Mouse (Mus musculus): ENCODE measurements around the gene Osbpl2.

DNA sequence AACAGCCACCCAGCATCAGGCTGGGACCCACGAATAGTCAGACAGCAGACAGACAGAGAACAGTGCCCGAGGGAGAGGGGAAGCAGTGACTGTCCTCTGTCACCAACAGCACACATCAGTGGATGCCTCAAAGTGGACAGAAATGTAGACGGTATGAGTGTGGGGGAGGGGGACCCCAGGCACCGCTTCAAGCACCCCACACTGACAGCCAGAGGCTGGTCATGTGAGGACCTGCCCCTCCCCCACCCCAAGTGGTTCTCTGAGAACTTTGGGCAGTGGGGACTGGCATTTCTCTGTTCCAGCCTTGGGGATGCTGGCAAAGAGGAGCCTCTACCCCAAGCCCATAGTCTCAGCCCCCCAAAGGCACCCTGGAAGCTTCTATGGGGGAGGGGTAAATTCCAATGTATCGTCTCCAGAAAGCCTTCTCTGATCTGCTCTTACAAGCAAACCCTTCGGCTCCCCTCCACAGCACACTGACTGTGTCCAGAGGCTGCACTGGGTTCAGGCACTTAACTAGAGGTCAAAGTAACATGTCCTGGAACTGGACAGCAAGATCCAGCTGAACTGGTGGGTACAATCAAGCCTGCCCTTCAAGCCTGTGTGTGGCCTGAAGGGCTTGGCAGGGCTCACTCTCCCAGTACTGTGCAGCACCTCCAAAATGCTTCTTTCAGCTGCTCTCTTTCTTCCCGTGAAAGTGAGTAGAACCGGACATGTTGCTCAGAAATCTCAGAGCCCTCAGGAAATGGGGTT, 13.5 kb upstream of the Osbpl2 start:
- TF ChIP-seq POLR2A (IDR thresholded peaks at IDR 0.05; ENCODE audit: borderline replicate concordance, insufficient read depth, low read length) = no peak
- no peak for TF ChIP-seq CTCF (IDR thresholded peaks at IDR 0.05; ENCODE audit: borderline replicate concordance, insufficient read depth, low read depth, low read length)

Measured in cerebellum, adult 2 months (tissue).